Mouse (Mus musculus): Measurements from ENCODE around the gene Kctd21.

Gene Kctd21

DNA sequence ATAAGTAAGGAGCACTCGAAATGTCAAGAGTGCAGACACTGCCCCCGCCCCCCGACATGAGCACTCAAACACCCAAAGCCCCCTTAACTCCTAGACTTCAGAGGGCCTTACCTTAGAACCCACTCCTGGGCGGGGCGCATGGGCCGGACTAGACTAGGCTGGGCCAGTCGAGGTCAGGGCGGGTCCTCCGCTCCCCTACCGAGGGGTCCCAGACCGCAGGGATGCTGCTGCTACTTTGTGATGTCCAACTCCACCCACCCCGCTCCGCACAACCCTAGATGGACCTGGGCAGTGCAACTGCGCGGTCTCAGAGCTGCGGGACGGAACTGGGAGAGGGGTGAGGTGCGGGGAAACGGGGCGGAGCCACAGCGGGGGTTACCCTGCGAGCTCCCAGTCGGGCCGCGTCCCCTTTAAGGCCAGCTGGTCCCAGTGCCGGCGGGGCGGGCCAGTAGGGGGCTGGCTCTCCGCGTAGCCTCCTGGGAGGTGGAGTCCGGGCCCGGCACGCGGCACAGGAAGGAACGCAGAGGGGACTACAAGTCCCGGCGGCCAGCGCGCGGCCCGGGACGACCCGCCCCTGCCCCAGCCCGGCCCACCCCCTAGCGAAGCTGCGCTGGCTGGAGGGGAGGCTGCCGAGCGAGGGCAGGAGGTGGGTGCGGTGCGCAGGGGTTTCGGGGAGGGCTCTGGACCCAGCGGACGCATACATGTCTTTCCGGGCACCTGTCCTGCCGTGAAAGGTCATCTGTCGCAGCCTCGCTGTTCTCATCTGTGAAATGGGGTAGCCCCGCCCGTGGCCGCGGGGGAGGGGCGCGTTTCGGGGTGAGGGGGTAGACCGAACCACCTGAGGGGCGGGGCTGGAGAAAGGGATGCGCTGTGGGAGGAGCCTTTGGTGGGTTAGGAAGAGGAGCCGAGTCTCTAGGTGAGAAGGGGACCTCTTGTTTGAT lies at the start of gene Kctd21, which contains the start of gene Usp35:
Gene Kctd21 (plus strand): TSS at position 602 of the 941 bp plus-strand sequence.
Gene Usp35 (minus strand): TSS at position 295 of the 941 bp plus-strand sequence.
- DNase-seq (ENCODE audit: low spot score in 2 of 2): peak; percentile 92 to 94

DNA sequence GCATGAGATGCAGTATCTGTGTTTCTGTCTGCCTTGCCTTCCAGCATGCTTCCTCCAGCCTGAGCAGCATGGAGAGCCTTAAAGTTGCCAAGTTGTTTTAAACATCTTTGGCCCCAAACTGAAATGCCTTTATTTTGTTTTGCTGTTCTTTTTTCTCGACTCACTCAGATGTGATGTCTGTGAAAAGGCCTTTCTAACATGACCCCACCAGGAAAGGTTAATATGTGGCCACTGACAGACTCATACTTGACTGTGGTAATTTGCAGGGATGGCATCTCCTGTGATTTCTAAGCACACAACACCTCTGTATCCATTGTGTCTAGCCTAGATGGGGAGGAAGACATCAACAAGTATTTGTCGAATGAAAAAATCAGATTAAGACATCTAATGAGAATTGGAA lies 35.1 kb upstream of the Kctd21 start:
- no peak for DNase-seq (ENCODE audit: low spot score in 2 of 2)

DNA sequence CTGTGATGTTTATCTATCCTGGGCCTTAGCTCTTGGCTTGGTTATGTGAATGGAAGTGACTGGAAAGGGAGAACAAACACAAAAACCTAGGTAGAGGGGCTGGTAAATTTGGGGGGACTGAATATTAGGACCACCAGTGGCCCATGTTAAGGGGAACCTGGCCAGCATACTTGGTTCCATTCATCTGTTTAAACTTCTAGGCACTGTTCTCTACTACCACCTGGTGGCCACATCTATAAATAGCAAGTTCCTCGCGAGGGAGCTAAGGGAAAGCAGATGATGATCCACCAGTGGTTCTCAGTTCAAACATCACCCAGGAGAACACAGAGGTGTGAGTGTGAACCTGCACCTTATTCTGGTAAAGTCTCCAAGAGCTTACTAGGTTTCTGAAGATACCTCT lies 34.7 kb upstream of the Kctd21 start:
- peak in 1 of 2 experiments; percentile 60 for DNase-seq (ENCODE audit: low spot score in 2 of 2)

DNA sequence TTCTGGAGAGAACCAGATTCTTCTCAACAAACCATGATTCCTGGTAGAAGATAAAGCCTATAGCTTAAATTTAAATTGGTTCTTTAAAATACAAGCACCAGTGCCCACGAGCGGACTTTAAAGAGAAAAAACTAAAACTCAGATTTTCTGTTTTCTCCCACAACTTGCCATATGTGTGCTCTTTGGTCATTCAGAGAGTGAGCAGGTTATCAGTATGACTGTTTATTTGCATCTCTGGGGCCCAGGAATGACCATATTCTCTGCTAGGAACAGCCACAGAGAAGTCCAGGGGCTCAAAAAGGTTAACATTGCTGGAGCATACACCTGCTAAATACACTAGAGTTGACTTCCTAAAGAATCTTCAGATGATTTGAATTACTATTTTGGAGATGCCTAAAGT lies 33.8 kb upstream of the Kctd21 start:
- no peak for DNase-seq (ENCODE audit: low spot score in 2 of 2)

DNA sequence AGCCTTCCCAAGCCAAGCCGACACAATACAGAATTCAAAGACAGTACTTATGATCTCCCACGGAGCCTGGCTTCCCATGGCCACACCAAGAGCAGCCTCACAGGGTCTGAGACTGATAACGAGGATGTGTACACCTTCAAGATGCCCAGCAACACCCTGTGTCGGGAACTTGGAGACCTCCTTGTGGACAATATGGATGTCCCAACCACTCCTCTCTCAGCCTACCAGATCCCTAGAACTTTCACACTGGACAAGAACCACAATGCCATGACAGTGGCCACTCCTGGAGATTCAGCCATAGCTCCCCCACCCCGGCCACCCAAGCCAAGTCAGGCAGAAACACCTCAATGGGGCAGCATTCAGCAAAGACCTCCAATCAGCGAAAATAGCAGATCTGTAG lies 33.2 kb upstream of the Kctd21 start:
- no peak for DNase-seq (ENCODE audit: low spot score in 2 of 2)

DNA sequence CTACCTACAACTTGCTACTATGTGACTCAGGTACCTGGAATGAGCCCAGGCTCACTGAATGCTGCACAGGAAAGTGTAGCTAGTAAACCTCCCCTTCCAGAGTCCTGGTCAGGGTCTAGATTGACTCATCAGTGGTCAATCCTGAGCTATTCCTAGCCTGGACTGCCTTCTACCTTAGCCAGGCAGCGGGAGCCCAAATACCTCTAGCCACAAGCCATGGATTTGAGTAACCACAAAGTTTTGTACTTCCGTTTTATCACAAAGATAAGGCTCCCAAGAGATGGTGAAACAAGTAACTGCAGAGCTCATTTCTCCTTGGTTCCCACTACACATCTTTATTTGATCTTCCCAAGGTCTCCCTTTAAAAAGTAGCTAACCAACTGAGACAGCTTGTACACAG lies 31.2 kb upstream of the Kctd21 start:
- DNase-seq (ENCODE audit: low spot score in 2 of 2): no peak

DNA sequence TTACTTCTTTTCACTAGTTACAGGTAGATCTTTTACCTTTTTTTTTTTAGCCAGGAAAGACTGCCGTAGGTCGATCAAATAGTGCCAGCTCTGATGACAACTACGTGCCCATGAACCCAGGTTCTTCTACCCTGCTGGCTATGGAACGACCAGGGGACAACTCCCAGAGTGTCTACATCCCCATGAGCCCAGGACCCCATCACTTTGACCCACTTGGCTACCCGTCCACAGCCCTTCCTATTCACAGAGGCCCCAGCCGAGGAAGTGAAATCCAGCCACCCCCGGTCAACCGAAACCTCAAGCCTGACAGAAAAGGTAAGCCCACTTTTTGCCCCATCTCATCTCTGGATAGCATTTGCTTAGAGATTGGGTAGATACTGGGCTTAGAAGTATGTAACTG lies 30.8 kb upstream of the Kctd21 start:
- DNase-seq (ENCODE audit: low spot score in 2 of 2): no peak

DNA sequence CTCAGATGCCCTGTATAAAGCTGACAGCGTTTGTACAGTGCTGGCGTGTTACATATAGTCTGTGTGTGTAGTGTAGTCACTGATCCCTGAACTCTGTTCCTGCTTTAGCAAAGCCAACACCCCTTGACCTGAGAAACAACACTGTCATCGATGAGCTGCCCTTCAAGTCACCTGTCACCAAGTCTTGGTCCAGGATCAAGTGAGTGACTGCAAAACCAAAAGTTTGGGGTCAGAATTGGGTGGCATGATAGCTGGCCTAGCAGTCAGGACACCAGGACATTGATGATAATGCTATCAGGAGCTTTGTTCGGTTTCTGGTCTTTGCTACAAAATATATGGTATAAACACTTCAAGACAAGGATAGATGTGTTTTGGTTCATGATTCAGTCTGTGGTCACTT lies 29.9 kb upstream of the Kctd21 start:
- DNase-seq (ENCODE audit: low spot score in 2 of 2): no peak

DNA sequence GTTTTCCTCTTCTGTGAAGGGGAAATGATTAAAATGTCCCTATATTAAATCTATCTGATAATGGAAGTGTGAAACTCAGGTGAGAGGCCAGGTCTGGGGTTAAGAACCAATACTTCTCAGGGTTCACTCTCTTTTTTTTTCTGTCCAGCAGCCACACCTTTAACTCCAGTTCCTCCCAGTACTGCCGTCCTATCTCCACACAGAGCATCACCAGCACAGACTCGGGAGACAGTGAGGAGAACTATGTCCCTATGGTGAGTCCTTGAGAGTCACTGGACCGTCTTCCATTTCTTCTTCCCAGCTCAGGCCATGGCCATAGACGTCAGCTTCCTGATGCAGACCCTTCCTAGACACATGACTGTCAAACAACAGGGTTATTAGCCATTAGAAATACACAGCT lies 29.3 kb upstream of the Kctd21 start:
- no peak for DNase-seq (ENCODE audit: low spot score in 2 of 2)

DNA sequence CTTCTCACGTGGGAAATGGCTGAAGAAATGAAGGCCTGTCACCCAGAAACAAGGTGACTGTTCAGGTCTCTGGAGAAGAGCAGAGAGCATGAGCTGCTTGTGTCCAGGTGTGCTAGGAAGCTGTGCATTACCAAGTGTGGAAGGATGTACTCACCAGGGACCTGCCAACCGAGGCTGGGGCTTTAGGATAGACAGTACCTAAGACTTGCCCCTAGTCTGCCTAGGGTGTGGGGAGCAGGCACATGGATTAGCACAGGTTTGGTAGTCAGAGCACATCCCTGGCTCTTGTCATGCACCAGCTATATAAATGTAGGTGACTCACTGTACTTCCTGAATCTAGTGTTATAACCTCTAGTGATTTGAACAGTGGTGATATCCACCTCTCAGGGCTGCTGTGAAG lies 28.5 kb upstream of the Kctd21 start:
- DNase-seq (ENCODE audit: low spot score in 2 of 2): no peak

DNA sequence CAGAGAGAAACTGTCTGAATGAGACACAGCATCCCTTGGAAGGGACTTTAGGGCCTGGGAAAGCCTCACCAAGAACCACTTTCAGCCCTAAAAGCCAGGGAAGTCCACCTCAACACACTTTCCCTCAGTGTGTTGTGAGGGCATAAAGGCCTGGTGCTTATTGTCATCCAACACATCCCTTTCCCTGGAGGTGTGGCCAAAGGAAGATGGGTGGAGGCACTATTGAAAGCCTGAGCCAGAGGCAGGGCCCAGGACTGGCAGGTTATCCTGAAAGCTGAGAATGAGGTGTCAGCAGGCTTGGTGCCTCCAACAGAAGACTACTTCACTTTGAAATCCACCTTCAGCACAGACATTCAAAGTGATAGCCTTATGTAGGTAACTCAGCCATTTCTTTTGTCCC lies 27.7 kb upstream of the Kctd21 start:
- no peak for DNase-seq (ENCODE audit: low spot score in 2 of 2)

DNA sequence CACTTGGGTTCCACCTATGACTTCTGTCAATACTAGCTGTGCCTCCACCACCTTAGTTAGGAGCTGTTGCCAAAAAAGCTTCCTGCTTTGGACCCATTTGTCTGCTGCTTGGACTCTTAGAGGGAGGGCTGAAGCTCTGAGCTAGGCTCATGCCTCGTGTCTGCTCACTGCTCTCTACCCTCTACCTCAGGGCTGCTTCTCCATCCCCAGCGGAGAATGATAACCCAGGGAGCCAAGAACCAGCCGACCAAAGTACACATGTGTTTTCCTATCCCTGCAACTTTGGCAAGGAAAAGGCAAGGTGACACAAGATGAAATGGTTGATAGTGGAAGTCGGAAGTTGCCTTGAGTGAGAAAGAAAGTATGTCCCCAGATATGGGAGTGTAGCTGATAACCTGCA lies 26.9 kb upstream of the Kctd21 start:
- DNase-seq (ENCODE audit: low spot score in 2 of 2): no peak

DNA sequence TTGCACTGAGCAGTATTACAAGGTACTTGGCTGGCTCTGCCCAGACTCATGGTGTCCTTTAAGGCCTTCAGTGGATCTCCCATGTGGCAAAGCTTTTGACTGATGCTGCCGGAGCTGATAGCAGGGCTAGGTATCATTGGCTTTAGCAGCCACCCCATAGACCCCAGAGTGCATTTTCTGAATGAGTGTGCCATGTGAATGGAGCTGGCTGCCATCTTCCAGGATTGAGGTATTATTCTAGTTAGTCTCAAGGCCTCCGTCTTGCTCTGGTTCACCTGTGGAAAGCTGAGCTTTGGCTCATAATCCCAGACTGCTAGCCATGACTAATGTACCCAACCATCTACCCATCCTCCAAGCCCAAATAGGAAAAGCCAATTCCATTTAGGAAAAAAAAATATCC lies 25.3 kb upstream of the Kctd21 start:
- DNase-seq (ENCODE audit: low spot score in 2 of 2): no peak

DNA sequence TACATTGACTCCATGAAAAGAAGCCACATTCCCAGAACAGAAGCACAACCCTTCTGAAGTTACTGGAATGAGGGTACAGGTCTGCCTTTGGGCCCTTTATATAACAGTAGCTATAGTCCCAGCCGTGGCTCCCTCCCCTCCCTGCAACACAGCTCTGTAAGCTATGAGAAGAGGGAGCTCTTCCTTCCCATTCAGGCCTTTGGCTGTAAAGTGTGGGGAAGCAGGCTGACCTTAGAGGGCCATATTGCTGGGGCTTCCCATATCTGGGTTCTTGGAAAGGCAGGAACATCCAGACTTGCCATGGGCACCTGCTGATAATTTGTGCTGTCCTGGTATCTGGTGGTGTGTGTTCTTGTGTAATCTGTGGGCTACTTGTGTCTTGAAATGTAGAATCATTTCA lies 24.6 kb upstream of the Kctd21 start:
- no peak for DNase-seq (ENCODE audit: low spot score in 2 of 2)

DNA sequence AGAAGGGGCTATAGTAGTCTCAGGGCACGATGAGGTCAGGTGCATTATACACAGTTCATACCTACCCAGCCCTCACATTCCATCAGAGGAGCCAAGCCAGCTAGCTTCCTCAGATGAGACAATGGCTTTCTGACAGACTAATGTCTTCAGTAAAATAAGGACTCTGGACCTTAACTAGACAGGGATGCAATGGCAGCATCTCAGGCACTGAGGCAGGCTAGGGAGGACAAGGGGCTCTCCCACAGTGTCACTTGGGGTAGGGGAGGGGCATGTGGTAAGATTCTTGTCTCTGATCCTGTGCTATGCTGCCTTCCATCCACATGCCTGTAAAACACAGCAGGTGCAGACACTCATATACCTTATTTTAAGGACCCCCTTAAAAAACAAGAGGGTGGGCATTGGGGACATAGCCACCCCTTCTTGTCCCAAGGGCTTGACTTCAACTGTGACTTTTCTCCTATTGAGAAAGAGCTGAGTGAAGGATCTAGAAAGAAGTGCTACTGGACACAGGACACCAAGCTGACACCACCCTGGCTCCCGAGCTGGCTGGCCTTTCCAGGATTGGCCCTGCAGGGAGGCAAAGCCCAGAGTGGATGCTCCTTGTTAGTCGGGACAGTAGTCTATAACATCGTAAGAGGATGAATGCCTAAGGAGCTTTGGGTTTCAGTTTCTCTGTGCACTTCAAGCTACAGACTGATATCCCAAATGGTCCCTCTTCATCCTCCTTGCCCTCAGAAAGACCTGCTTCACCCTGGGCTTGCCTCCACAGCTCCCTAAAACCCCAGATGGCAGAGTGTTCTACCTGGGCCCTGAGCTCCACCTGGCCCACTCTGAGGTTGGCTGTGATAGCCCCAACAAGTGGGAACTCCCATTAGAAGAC lies 22.4 kb upstream of the Kctd21 start:
- DNase-seq (ENCODE audit: low spot score in 2 of 2): no peak

DNA sequence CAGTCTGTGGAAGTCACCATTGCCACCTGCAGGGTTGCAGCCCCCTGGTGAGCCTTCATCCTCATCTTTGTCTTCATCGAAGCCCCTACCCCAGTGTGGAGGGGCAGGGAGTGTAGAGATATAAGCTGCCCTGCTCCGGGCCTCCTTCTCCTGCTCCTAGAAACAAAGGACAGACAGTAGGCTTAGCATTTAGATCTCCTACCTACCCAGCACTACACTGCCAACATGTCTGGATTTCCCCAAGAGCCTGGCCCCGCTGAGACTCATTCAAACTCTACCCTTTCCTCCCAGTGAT lies 21.8 kb upstream of the Kctd21 start:
- no peak for DNase-seq (ENCODE audit: low spot score in 2 of 2)

DNA sequence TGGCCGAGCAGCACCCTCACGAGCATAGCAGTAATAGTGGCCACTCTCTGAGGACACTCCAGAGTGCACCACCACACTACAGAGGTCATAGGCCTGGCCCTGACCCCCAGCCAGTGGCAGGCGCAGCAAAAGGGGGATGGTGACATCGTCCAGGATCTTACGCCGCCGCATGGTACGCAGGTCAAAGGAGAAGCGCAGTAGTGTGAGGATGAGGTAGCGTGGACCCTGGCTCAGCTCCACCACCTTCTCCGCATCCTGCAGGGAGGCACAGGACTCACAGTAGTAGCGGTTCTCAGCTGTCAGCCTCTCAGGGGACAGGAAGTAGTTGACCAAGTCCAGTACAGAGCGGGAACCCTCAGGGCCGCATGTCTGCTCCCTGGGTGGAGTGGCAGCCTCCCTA lies 20.5 kb upstream of the Kctd21 start:
- no peak for DNase-seq (ENCODE audit: low spot score in 2 of 2)

DNA sequence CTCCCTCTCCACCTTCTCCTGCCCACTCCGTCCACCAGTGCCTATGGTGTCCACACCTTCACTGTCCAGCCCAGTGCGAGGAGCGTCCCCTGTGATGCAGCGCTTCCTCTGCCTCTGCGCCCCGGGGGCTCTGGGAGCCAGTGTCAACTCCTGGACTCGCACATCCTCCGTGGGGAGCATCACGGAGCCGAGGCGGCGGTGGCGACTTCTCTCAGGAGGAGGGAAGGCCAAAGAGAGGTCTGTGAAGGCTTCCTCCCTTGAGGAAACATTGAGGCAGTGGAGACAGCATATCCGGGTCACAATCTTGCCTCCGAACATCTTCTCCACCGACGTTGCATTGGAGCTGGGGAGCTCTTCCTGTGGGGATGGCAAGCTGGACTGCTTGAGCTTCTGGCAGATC lies 19.9 kb upstream of the Kctd21 start:
- peak in 1 of 2 experiments; percentile 16 for DNase-seq (ENCODE audit: low spot score in 2 of 2)

DNA sequence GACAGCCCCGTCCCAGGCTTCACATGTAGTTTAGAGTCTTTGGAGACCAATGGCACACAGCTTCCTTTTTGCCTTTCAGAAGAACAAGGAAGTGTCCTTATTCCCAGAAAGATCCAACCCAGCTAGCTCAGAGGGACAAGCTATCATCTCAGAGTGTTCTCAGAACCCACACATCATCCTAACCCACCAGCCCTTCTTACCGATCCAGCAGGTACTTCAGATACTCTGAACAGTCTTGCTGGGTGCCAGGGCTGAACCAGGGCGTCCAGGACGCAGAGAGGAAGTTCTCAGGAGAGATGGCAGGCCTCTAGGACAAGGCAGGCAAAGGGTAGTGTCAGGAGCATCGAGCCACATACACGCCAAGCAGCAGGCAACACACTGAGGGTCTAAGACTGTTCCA lies 19.3 kb upstream of the Kctd21 start:
- DNase-seq (ENCODE audit: low spot score in 2 of 2): peak in 1 of 2 experiments; percentile 13

DNA sequence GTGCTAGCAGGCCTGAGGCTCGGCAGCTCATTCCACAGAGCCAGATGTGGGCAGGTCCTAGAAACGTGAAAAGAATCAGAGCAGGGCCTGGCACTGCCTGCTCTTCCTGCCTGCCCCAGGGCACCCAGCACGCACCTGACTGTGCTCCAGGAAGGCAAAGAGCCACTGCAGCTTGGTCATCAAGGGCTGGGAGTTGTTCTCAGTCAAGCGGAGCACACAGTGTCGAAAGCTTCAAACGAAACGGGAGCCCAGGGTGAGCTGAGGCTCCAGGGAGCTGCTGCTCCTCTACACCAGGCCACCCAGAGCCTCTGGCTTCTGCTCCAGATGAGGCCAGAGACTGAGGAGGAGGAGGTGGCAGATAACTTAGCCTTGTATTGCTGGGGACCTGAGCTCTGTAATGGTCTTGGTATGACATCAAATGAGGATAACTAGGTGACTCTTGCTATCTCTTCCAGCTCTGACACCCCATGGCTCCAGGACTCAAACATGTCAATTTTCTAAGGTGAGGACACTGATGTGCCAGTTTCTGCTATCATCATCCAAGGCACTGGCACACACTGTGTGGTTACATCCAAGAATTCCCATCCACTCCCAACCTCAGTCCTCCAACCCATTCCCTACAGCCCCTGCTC lies 18.6 kb upstream of the Kctd21 start:
- peak in 1 of 2 experiments; percentile 14 for DNase-seq (ENCODE audit: low spot score in 2 of 2)

DNA sequence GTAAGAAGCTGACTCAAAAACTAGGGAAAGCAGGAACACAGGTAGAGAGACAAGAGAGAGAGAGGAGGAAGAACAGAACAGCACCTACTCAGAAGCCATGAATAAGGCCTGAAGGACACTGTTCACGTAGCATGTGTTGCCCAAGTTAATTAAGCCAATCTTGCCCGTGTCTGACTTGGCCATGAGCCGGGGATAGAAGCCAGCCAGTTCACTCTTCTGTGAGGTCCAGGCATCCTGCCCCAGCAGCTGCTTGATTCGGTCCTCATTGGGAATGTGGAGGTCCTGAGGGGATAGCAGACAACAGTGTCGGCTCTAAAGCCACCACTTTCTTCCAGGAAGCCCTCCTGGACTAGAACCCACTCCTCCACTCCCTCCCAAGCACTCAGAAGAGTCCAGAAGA lies 17.5 kb upstream of the Kctd21 start:
- DNase-seq (ENCODE audit: low spot score in 2 of 2): peak; percentile 22 to 47

DNA sequence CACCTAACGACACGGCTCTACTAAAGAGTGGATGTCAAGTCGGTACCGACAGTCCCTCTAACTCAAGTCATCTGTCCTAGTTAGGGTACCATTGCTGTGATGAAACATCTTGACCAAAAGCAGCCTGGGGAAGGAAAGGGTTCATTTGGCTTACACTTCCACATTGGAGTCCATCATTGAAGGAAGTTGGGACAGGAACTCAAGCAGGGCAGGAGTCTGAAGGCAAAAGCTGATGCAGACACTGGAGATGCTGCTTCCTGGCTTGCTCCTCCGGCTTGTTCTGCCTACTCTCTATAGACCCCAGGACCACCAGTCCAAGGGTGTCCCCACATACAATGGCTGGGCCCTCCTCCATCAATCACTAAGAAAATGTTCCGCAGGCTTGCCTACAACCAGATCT lies 16.5 kb upstream of the Kctd21 start:
- peak in 1 of 2 experiments; percentile 8 for DNase-seq (ENCODE audit: low spot score in 2 of 2)

Data from cerebellum, postnatal 4 days (tissue).